Mouse (Mus musculus) neural tube, embryonic 13.5 days (tissue): ENCODE results near the gene Vmn2r86. TPM values are rescaled to one million over a fixed set of nuclear protein-coding genes. Genes with fewer than 3 reads are reported as not detected.

ENCODE experiments used
- polyA plus RNA-seq: library from polyadenylated mRNA; unstranded; fragments of >200 nt; fragmentation: Nextera tagmentation; extraction: Ambion mirVana; gene quantifications from 2 replicates; pipeline ENCODE4 v1.2.1, GENCODE M21; 2015

Vmn2r86 gene
- polyA plus RNA-seq, 1 experiment from 2014 or later = 0.03 TPM

Other genes starting within 250 kb of the Vmn2r86 start
- gene Olfr827, start 241.6 kb downstream of the Vmn2r86 start, polyA plus RNA-seq = not detected in 2 replicates
- 5.4 and 6.1 TPM in 2 replicates for gene Neurod4, start 175.8 kb downstream of the Vmn2r86 start, polyA plus RNA-seq
- not detected in 2 replicates for gene Tespa1, start 133.2 kb downstream of the Vmn2r86 start, polyA plus RNA-seq
- gene Vmn2r84, start 61.7 kb downstream of the Vmn2r86 start, polyA plus RNA-seq = not detected in 2 replicates
- 0.03 TPM in 1 of 2 replicates, not detected in the other for gene Vmn2r85, start 26.3 kb downstream of the Vmn2r86 start, polyA plus RNA-seq
- gene Vmn2r87, start 41.3 kb upstream of the Vmn2r86 start, polyA plus RNA-seq = 0.08 TPM in 1 of 2 replicates, not detected in the other